Mouse (Mus musculus) megakaryocyte, adult 5-6 weeks (primary cell): Measurements from ENCODE around the gene Camk2g. TPM values are rescaled to one million over a fixed set of nuclear protein-coding genes. Genes with fewer than 3 reads are reported as not detected.

Experiments
- total RNA-seq, 2 experiments: library from RNA; stranded (forward) in 1 of 2; stranded (reverse) in 1 of 2; fragments of 153-499, 151-499 nt in 1 of 2; fragments of 221-1000, 200-1000 nt in 1 of 2; gene quantifications; 2 replicates each; pipeline versions ENCODE4 v1.2.3 to v1.2.4; 2015 to 2017

The Camk2g gene
- total RNA-seq, 2 experiments from 2014 or later, result 24.0 to 61.1 TPM

Other genes starting within 250 kb of the Camk2g start
- gene Ppp3cb, start 247.5 kb downstream of the Camk2g start, total RNA-seq (2015), result 142 and 144 TPM in 2 replicates
- gene Ppp3cb, start 247.5 kb downstream of the Camk2g start, total RNA-seq (2017), result 64.6 and 86.8 TPM in 2 replicates
- 1.5 and 2.2 TPM in 2 replicates for gene Usp54, start 153.0 kb downstream of the Camk2g start, total RNA-seq (2015)
- 1.8 and 2.5 TPM in 2 replicates for gene Usp54, start 153.0 kb downstream of the Camk2g start, total RNA-seq (2017)
- gene Myoz1, start 137.5 kb downstream of the Camk2g start, total RNA-seq (2015), result 0.76 TPM in 1 of 2 replicates, not detected in the other
- gene Myoz1, start 137.5 kb downstream of the Camk2g start, total RNA-seq (2017), result 0.51 TPM in 1 of 2 replicates, not detected in the other
- 0.07 TPM in 1 of 2 replicates, not detected in the other for gene Synpo2l, start 125.7 kb downstream of the Camk2g start, total RNA-seq (2015)
- not detected in 2 replicates for gene Synpo2l, start 125.7 kb downstream of the Camk2g start, total RNA-seq (2017)
- gene Sec24c, start 119.8 kb downstream of the Camk2g start, total RNA-seq (2015), result 34.2 and 48.4 TPM in 2 replicates
- gene Sec24c, start 119.8 kb downstream of the Camk2g start, total RNA-seq (2017), result 69.7 and 90.0 TPM in 2 replicates
- 9.1 and 12.5 TPM in 2 replicates for gene Fut11, start 99.1 kb downstream of the Camk2g start, total RNA-seq (2015)
- gene Fut11, start 99.1 kb downstream of the Camk2g start, total RNA-seq (2017), result 4.9 and 6.5 TPM in 2 replicates
- gene Chchd1, start 91.1 kb downstream of the Camk2g start, total RNA-seq (2015), result 94.2 and 107 TPM in 2 replicates
- gene Chchd1, start 91.1 kb downstream of the Camk2g start, total RNA-seq (2017), result 86.5 and 86.8 TPM in 2 replicates
- gene Zswim8, start 86.5 kb downstream of the Camk2g start, total RNA-seq (2015), result 33.2 and 39.3 TPM in 2 replicates
- 26.5 and 33.3 TPM in 2 replicates for gene Zswim8, start 86.5 kb downstream of the Camk2g start, total RNA-seq (2017)
- gene Ndst2, start 59.5 kb downstream of the Camk2g start, total RNA-seq (2015), result 55.7 and 60.3 TPM in 2 replicates
- gene Ndst2, start 59.5 kb downstream of the Camk2g start, total RNA-seq (2017), result 14.0 and 19.5 TPM in 2 replicates
- 7.0 and 9.5 TPM in 2 replicates for gene Plau, start 42.6 kb upstream of the Camk2g start, total RNA-seq (2015)
- gene Plau, start 42.6 kb upstream of the Camk2g start, total RNA-seq (2017), result 16.8 and 17.1 TPM in 2 replicates
- gene Vcl, start 135.3 kb upstream of the Camk2g start, total RNA-seq (2015), result 149 and 152 TPM in 2 replicates
- gene Vcl, start 135.3 kb upstream of the Camk2g start, total RNA-seq (2017), result 117 and 128 TPM in 2 replicates